Mouse (Mus musculus) MEL (cell line): ENCODE measurements at regions not wholly inside any gene's neighbourhood (a gene's known extent, or its start where the extent isn't known, plus 50 kb on each side); places are given as distances from the start of the nearest gene placed in this dataset.

ENCODE experiments used
- DNase-seq: peaks from one replicate; pipeline ENCODE4 v3.0.0; 2011; ENCODE audit warnings: low read depth, low spot score
- H3K27ac ChIP-seq: 2 replicates; pipeline ENCODE4 v1.5.1; 2012; ENCODE audit warnings: low read depth, mild to moderate bottlenecking, control low read depth, low read length, moderate library complexity; ENCODE audit not compliant: control insufficient read depth
- H3K27me3 ChIP-seq, 2 experiments: fragments of 150-350 bp in 1 of 2; sonication (generic) in 1 of 2; 2 replicates each; pipeline ENCODE4 v1.6.1; 2012; ENCODE audit warnings: low read length in 2 of 2, mild to moderate bottlenecking in 2 of 2, improper control_type of control experiment in 1 of 2, moderate library complexity in 1 of 2; ENCODE audit not compliant: insufficient read depth in 2 of 2, control insufficient read depth in 1 of 2
- H3K36me3 ChIP-seq, 2 experiments: 2 replicates each; pipeline ENCODE4 v1.6.1; 2012 to 2014; ENCODE audit warnings: low read length in 2 of 2, improper control_type of control experiment in 1 of 2, inconsistent platforms in 1 of 2, mild to moderate bottlenecking in 1 of 2; ENCODE audit not compliant: insufficient read depth in 2 of 2, control insufficient read depth in 1 of 2
- H3K4me1 ChIP-seq, 2 experiments: fragments of 150-350 bp in 1 of 2; sonication (generic) in 1 of 2; 2 replicates each; pipeline ENCODE4 v1.6.1; 2012; ENCODE audit warnings: low read length in 2 of 2, improper control_type of control experiment in 1 of 2, mild to moderate bottlenecking in 1 of 2; ENCODE audit not compliant: insufficient read depth in 2 of 2, control insufficient read depth in 1 of 2
- H3K4me3 ChIP-seq, 2 experiments: fragments of 150-350 bp in 1 of 2; sonication (generic) in 1 of 2; 2 replicates each; pipeline ENCODE4 v1.5.1; 2012; ENCODE audit warnings: low read depth in 2 of 2, low read length in 2 of 2, mild to moderate bottlenecking in 2 of 2, moderate library complexity in 2 of 2, control low read depth in 1 of 2, improper control_type of control experiment in 1 of 2; ENCODE audit not compliant: control insufficient read depth in 1 of 2, insufficient read depth in 1 of 2
- H3K79me2 ChIP-seq: 2 replicates; pipeline ENCODE4 v1.6.1; 2012; ENCODE audit warnings: mild to moderate bottlenecking, low read length, moderate library complexity; ENCODE audit not compliant: control insufficient read depth, poor library complexity, insufficient read depth
- H3K9ac ChIP-seq: 2 replicates; pipeline ENCODE4 v1.6.1; 2012; ENCODE audit warnings: low read depth, mild to moderate bottlenecking, control low read depth, low read length, moderate library complexity; ENCODE audit not compliant: control insufficient read depth, poor library complexity, severe bottlenecking
- H3K9me3 ChIP-seq: fragments of 150-350 bp; sonication (generic); replicated peaks from 2 replicates; pipeline ENCODE4 v1.6.1; 2012; ENCODE audit warnings: mild to moderate bottlenecking, low read length, improper control_type of control experiment, moderate library complexity; ENCODE audit not compliant: insufficient read depth
- BHLHE40 ChIP-seq: IDR thresholded peaks from 2 replicates; pipeline ENCODE4 v1.6.1; 2012; ENCODE audit warnings: low read depth, mild to moderate bottlenecking, inconsistent platforms, low read length, improper control_type of control experiment, borderline replicate concordance
- CHD1 ChIP-seq: IDR thresholded peaks from 2 replicates; pipeline ENCODE4 v1.6.1; 2012; ENCODE audit warnings: low read depth, mild to moderate bottlenecking, inconsistent platforms, low read length, improper control_type of control experiment
- EP300 ChIP-seq, 2 experiments: IDR thresholded peaks; 2 replicates each; pipeline ENCODE4 v1.6.1; 2011; ENCODE audit warnings: improper control_type of control experiment in 2 of 2, low read length in 2 of 2, low read depth in 1 of 2, mild to moderate bottlenecking in 1 of 2
- ETS1 ChIP-seq: IDR thresholded peaks from 2 replicates; pipeline ENCODE4 v1.6.1; 2012; ENCODE audit warnings: low read depth, mild to moderate bottlenecking, inconsistent platforms, low read length, improper control_type of control experiment, moderate library complexity
- GATA1 ChIP-seq: IDR thresholded peaks from 2 replicates; pipeline ENCODE4 v1.6.1; 2011; ENCODE audit warnings: low read depth, low read length, improper control_type of control experiment
- HCFC1 ChIP-seq: IDR thresholded peaks from 2 replicates; pipeline ENCODE4 v1.6.1; 2012; ENCODE audit warnings: low read depth, mild to moderate bottlenecking, inconsistent platforms, low read length, improper control_type of control experiment, moderate library complexity
- JUND ChIP-seq: IDR thresholded peaks from 2 replicates; pipeline ENCODE4 v1.6.1; 2011; ENCODE audit warnings: low read depth, mild to moderate bottlenecking, improper control_type of control experiment, low read length
- MAX ChIP-seq: IDR thresholded peaks from 2 replicates; pipeline ENCODE4 v1.6.1; 2011; ENCODE audit warnings: low read length, improper control_type of control experiment
- MXI1 ChIP-seq: IDR thresholded peaks from 2 replicates; pipeline ENCODE4 v1.6.1; 2011; ENCODE audit warnings: mild to moderate bottlenecking, low read depth, low read length, improper control_type of control experiment
- MYB ChIP-seq: IDR thresholded peaks from 2 replicates; pipeline ENCODE4 v1.6.1; 2011; ENCODE audit warnings: mild to moderate bottlenecking, low read depth, low read length, improper control_type of control experiment
- NELFE ChIP-seq: IDR thresholded peaks from 2 replicates; pipeline ENCODE4 v1.6.1; 2011; ENCODE audit warnings: low read depth, low read length, improper control_type of control experiment
- NRF1 ChIP-seq: IDR thresholded peaks from 2 replicates; pipeline ENCODE4 v1.6.1; 2014; ENCODE audit warnings: low read depth, mild to moderate bottlenecking, inconsistent platforms, low read length, improper control_type of control experiment, moderate library complexity; ENCODE audit not compliant: poor library complexity, insufficient read depth, severe bottlenecking
- POLR2A ChIP-seq, 2 experiments: IDR thresholded peaks; 2 replicates each; pipeline ENCODE4 v1.6.1; 2011 to 2012; ENCODE audit warnings: low read length in 2 of 2, mild to moderate bottlenecking in 2 of 2, control low read depth in 1 of 2, improper control_type of control experiment in 1 of 2, low read depth in 1 of 2, moderate library complexity in 1 of 2; ENCODE audit not compliant: control insufficient read depth in 1 of 2, insufficient read depth in 1 of 2, poor library complexity in 1 of 2
- POLR2AphosphoS2 ChIP-seq: IDR thresholded peaks from 2 replicates; pipeline ENCODE4 v1.6.1; 2011; ENCODE audit warnings: low read length, improper control_type of control experiment
- RAD21 ChIP-seq: IDR thresholded peaks from 2 replicates; pipeline ENCODE4 v1.6.1; 2011; ENCODE audit warnings: mild to moderate bottlenecking, low read depth, low read length, improper control_type of control experiment
- SIN3A ChIP-seq: IDR thresholded peaks from 2 replicates; pipeline ENCODE4 v1.6.1; 2012; ENCODE audit warnings: low read length, improper control_type of control experiment, inconsistent platforms
- TBP ChIP-seq: IDR thresholded peaks from 2 replicates; pipeline ENCODE4 v1.8.0; 2011; ENCODE audit warnings: low read depth, low read length, improper control_type of control experiment
- UBTF ChIP-seq: IDR thresholded peaks from 2 replicates; pipeline ENCODE4 v1.6.1; 2012; ENCODE audit warnings: low read depth, mild to moderate bottlenecking, inconsistent platforms, low read length, improper control_type of control experiment, moderate library complexity, borderline replicate concordance; ENCODE audit not compliant: insufficient read depth
- USF1 ChIP-seq: IDR thresholded peaks from 2 replicates; pipeline ENCODE4 v1.6.1; 2014; ENCODE audit warnings: low read depth, mild to moderate bottlenecking, inconsistent platforms, low read length, improper control_type of control experiment, moderate library complexity
- USF2 ChIP-seq, 2 experiments: IDR thresholded peaks; 2 replicates each; pipeline ENCODE4 v1.6.1; 2011 to 2012; ENCODE audit warnings: improper control_type of control experiment in 2 of 2, low read length in 2 of 2, borderline replicate concordance in 1 of 2, inconsistent platforms in 1 of 2, low read depth in 1 of 2, mild to moderate bottlenecking in 1 of 2; ENCODE audit not compliant: insufficient read depth in 1 of 2
- ZKSCAN1 ChIP-seq: IDR thresholded peaks from 2 replicates; pipeline ENCODE4 v1.6.1; 2012; ENCODE audit warnings: low read depth, mild to moderate bottlenecking, inconsistent platforms, low read length, improper control_type of control experiment, moderate library complexity
- ZNF384 ChIP-seq: IDR thresholded peaks from 2 replicates; pipeline ENCODE4 v1.6.1; 2012; ENCODE audit warnings: low read depth, mild to moderate bottlenecking, inconsistent platforms, low read length, improper control_type of control experiment

GRCm38 (mm10) chr3:39999846-40000245 lies 531.2 kb upstream of the Intu start:
- no peaks in the 10 kb centered on the region for H3K9me3 ChIP-seq
- no peaks in the 10 kb centered on the region for H3K4me1 ChIP-seq
- H3K36me3 ChIP-seq, result no peaks in the 10 kb centered on the region
- H3K9ac ChIP-seq, result no peak overlapping the region
- no peaks in the 10 kb centered on the region for H3K27me3 ChIP-seq
- no peak overlapping the region for H3K27ac ChIP-seq
- no peaks in the 10 kb centered on the region for H3K79me2 ChIP-seq
- no peak for TF ChIP-seq RAD21
- TF ChIP-seq MXI1, result no peak
- DNase-seq, result no peak
- no peak overlapping the region for H3K4me3 ChIP-seq

DNA sequence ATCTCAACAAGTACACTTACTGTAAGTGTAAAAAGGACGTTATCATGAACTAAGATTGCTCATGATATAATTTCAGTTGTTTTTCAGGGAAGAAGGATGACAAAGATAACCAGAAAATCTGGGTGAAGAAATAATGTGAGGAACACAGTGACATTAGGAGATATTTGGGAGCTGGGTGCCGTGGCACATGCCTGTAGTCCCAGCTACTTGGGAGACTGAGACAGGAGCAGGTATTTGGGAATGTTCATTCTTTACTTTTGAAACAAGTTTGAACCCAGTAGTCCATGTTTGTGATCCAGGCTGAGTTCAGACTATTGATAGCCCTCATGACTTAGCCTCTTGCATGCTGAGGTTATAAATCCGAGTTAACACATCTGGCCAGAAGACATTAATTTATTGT lies 528.2 kb upstream of the Intu start:
- Histone ChIP-seq H3K79me2 (no peaks in the 10 kb centered on the region), H3K4me3 (no peak overlapping the region), H3K27me3 (no peaks in the 10 kb centered on the region), H3K4me1 (no peaks in the 10 kb centered on the region), H3K9me3 (no peaks in the 10 kb centered on the region), H3K36me3 (no peaks in the 10 kb centered on the region), H3K9ac (no peak overlapping the region), H3K27ac (no peak overlapping the region)
- TF ChIP-seq GATA1, result no peak
- TF ChIP-seq ZNF384, result no peak
- no peak for TF ChIP-seq NELFE
- no peak for TF ChIP-seq HCFC1
- TF ChIP-seq EP300 (IDR thresholded peaks at IDR 0.05; ENCODE audit: low read depth in 1 of 2, low read length in 2 of 2), result no peak
- no peak for TF ChIP-seq POLR2A (IDR thresholded peaks at IDR 0.05; ENCODE audit: control insufficient read depth in 1 of 2, insufficient read depth in 1 of 2, low read depth in 1 of 2, low read length in 2 of 2, poor library complexity in 1 of 2)
- TF ChIP-seq POLR2AphosphoS2, result no peak
- TF ChIP-seq SIN3A, result no peak
- no peak for TF ChIP-seq JUND
- TF ChIP-seq NRF1, result no peak
- no peak for TF ChIP-seq MYB
- TF ChIP-seq CHD1, result no peak
- TF ChIP-seq USF1, result no peak
- no peak for TF ChIP-seq TBP
- no peak for DNase-seq

DNA sequence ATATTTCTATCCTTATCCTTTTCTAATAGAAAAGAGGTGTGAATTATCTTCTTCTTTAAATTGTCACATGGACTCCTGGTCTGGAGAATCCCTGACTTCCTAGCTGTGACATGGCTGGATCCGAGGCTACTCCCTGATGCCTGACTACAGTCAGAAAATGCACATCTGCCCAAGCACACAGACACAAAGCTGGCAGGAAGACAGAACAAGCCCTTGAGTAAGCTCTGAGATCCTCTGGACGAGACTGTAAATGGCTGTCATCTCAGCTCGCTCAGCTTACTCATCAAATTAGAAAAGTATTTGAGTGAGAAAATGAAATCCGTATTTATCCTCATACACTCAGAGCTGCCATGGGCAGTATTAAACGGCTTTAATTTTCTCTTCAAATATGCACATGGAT lies 521.0 kb upstream of the Intu start:
- no peak for DNase-seq

More for the DNA sequence above, 521.0 kb upstream of the Intu start:
- no peak overlapping the region for H3K27ac ChIP-seq
- H3K4me3 ChIP-seq, result no peak overlapping the region
- no peaks in the 10 kb centered on the region for H3K36me3 ChIP-seq
- H3K9ac ChIP-seq, result no peak overlapping the region
- H3K4me1 ChIP-seq, result no peaks in the 10 kb centered on the region
- H3K79me2 ChIP-seq, result no peaks in the 10 kb centered on the region
- no peaks in the 10 kb centered on the region for H3K27me3 ChIP-seq
- H3K9me3 ChIP-seq, result no peaks in the 10 kb centered on the region
- no peak for TF ChIP-seq GATA1
- no peak for TF ChIP-seq NRF1
- TF ChIP-seq MAX, result no peak
- TF ChIP-seq ZKSCAN1, result no peak
- no peak for TF ChIP-seq MYB
- no peak for TF ChIP-seq BHLHE40
- TF ChIP-seq UBTF, result no peak
- TF ChIP-seq ZNF384, result no peak
- TF ChIP-seq ETS1, result no peak
- no peak for TF ChIP-seq POLR2AphosphoS2
- no peak for TF ChIP-seq JUND
- no peak for TF ChIP-seq USF2 (IDR thresholded peaks at IDR 0.05; ENCODE audit: borderline replicate concordance in 1 of 2, insufficient read depth in 1 of 2, low read depth in 1 of 2, low read length in 2 of 2)
